Mouse (Mus musculus) ES-Bruce4 (cell line): ENCODE measurements around the gene Anapc16. TPM values are rescaled to one million over a fixed set of nuclear protein-coding genes. Genes with fewer than 3 reads are reported as not detected.
"Not testable (repeated sequence)": the region's sequence is repeated elsewhere in the genome, so short reads cannot be mapped to it uniquely, and the experiment has no call there.

Experiments used
- H3K27ac ChIP-seq: 2 replicates; pipeline ENCODE4 v1.5.1; 2012; ENCODE audit warnings: low read length, inconsistent platforms; ENCODE audit not compliant: insufficient read depth
- H3K27me3 ChIP-seq: 2 replicates; pipeline ENCODE4 v1.6.1; 2012; ENCODE audit warnings: mild to moderate bottlenecking, low read length, inconsistent platforms; ENCODE audit not compliant: control insufficient read depth, poor library complexity, insufficient read depth, severe bottlenecking
- H3K36me3 ChIP-seq: 2 replicates; pipeline ENCODE4 v1.6.1; 2012; ENCODE audit warnings: inconsistent platforms, mild to moderate bottlenecking, low read length, moderate library complexity; ENCODE audit not compliant: control insufficient read depth, poor library complexity, insufficient read depth, severe bottlenecking
- H3K4me1 ChIP-seq: one replicate; pipeline ENCODE4 v1.8.1; 2011; ENCODE audit warnings: low read length; ENCODE audit not compliant: control insufficient read depth, insufficient read depth
- H3K4me3 ChIP-seq: 2 replicates; pipeline ENCODE4 v1.5.1; 2011; ENCODE audit warnings: low read depth, mild to moderate bottlenecking, low read length
- H3K9ac ChIP-seq: 2 replicates; pipeline ENCODE4 v1.6.1; 2012; ENCODE audit warnings: low read depth, mild to moderate bottlenecking, inconsistent platforms; ENCODE audit not compliant: poor library complexity, severe bottlenecking
- H3K9me3 ChIP-seq: replicated peaks from 2 replicates; pipeline ENCODE4 v1.6.1; 2012; ENCODE audit warnings: mild to moderate bottlenecking, low read length, inconsistent platforms; ENCODE audit not compliant: control insufficient read depth, poor library complexity, insufficient read depth, severe bottlenecking
- CTCF ChIP-seq: IDR thresholded peaks from one replicate; pipeline ENCODE4 v1.8.1; 2011; ENCODE audit warnings: low read depth, low read length
- EP300 ChIP-seq: IDR thresholded peaks from 2 replicates; pipeline ENCODE4 v1.6.1; 2011; ENCODE audit warnings: low read depth, low read length; ENCODE audit not compliant: insufficient read depth
- POLR2A ChIP-seq: IDR thresholded peaks from one replicate; pipeline ENCODE4 v1.8.1; 2011; ENCODE audit warnings: low read length; ENCODE audit not compliant: insufficient read depth
- polyA plus RNA-seq: library from polyadenylated mRNA; stranded (reverse); fragments of >200 nt; gene quantifications from 2 replicates; pipeline ENCODE4 v1.2.4, GENCODE M21; 2011; ENCODE audit warnings: low read depth; ENCODE audit not compliant: missing spikeins, insufficient read depth, insufficient read length

The Anapc16 gene
- polyA plus RNA-seq, 1 experiment = 24.4 TPM

DNA sequence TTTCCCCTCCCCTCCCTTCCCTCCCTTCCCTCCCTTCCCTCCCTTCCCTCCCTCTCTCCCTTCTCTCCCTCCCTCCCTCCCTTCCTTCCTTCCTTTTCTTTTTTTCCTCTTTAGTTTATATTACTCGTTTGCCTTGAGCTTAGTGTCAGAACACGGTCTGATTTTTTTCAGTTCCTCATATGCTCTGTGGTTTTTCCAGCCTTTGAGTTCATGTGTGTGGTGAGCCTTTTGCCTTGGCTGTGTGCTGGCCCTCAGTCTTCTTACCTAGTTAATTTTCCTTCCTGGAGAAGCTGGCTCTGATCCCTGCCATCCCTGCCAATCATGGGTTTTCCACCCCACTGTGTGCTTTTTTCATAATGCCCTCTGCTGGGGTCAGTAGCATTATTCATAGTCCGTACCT, 6.2 kb upstream of the Anapc16 start:
- no peak overlapping the region for H3K27ac ChIP-seq
- TF ChIP-seq EP300 (no peak), POLR2A (no peak), CTCF (no peak)
- H3K4me1 ChIP-seq = no peaks in the 10 kb centered on the region
- no peaks in the 10 kb centered on the region for H3K27me3 ChIP-seq
- H3K4me3 ChIP-seq = no peak overlapping the region
- no peak overlapping the region for H3K9ac ChIP-seq
- H3K9me3 ChIP-seq = no peaks in the 10 kb centered on the region
- peaks cover 3% of the 10 kb centered on the region for H3K36me3 ChIP-seq

- H3K27me3 ChIP-seq = no peaks in the 10 kb centered on the region
- TF ChIP-seq CTCF (peak; percentile 35), POLR2A (no peak)
Measured at GRCm38 (mm10) chr10:60005264-60005663, 2.3 kb upstream of the Anapc16 start.

DNA sequence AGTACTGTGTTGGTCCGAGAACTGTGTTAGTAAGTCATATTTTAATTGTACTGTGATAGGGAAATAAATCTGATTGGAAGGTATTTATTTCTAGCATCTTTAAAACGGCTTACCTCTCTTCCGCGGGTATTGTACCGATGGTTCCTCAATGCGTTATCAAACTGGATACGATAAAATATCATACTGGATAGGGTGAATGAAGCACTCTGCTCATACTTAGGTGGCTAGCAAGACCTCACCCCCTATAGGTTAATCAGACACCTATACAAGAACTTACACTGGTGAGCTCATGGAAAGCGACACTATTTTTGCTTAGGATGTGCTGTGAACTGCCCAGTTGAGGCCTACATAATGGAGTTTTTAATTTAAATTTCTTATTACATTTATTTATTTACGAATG, 912 bp upstream of the Anapc16 start:
- TF ChIP-seq EP300 (no peak), POLR2A (no peak), CTCF (no peak)
- no peaks in the 10 kb centered on the region for H3K9me3 ChIP-seq
- no peaks in the 10 kb centered on the region for H3K4me1 ChIP-seq
- peak overlapping the region; percentile 86 for H3K27ac ChIP-seq
- H3K36me3 ChIP-seq = peaks cover 8% of the 10 kb centered on the region
- no peaks in the 10 kb centered on the region for H3K27me3 ChIP-seq
- peak overlapping the region; percentile 96 for H3K4me3 ChIP-seq
- peak overlapping the region; percentile 41 for H3K9ac ChIP-seq

More at GRCm38 (mm10) chr10:60005264-60005663, 2.3 kb upstream of the Anapc16 start:
- no peak overlapping the region for H3K4me3 ChIP-seq
- H3K36me3 ChIP-seq = peaks cover 6% of the 10 kb centered on the region
- no peaks in the 10 kb centered on the region for H3K4me1 ChIP-seq
- H3K9ac ChIP-seq = no peak overlapping the region
- H3K9me3 ChIP-seq = no peaks in the 10 kb centered on the region
- H3K27ac ChIP-seq = no peak overlapping the region

DNA sequence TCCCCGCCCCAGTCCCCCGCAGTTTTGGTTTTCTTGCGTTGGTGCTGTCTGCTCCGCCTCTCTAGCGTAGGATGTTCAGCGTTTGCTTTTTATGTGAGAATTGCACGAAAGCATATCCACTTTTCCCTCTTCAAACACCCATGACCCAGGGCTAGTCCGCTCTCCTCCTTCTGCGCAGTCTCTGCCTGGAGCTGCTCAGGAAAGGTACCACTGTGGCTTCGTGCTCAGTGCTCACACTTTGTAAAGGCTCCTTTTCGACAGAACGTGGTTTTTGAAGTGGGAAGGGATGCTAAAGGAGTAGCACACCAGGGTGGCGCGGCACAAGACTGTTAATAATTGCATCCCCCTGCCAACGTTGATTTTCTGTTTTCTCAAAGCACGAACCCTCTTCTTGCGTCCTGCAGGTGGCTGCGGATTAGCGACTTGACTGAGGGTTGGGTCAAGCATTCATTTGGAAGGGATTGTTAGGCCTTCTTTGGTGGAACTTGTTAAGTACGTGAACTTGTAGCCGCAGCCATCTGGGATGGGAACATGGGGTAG, 348 bp upstream of the Anapc16 start:
- Histone ChIP-seq H3K9ac (peak overlapping the region; percentile 41), H3K9me3 (no peaks in the 10 kb centered on the region), H3K36me3 (peaks cover 8% of the 10 kb centered on the region), H3K4me1 (no peaks in the 10 kb centered on the region), H3K4me3 (peak overlapping the region; percentile 96), H3K27ac (peak overlapping the region; percentile 86), H3K27me3 (no peaks in the 10 kb centered on the region)
- TF ChIP-seq CTCF (no peak), POLR2A (no peak), EP300 (no peak)

- Histone ChIP-seq H3K9ac (peak overlapping the region; percentile 41), H3K27me3 (no peaks in the 10 kb centered on the region), H3K4me3 (peak overlapping the region; percentile 74), H3K27ac (peak overlapping the region; percentile 8; the same call in 1 of the 2 replicates), H3K9me3 (no peaks in the 10 kb centered on the region), H3K36me3 (peaks cover 5% of the 10 kb centered on the region; the same call in 1 of the 2 replicates), H3K4me1 (no peaks in the 10 kb centered on the region)
- TF ChIP-seq POLR2A = no peak
- no peak for TF ChIP-seq CTCF
- no peak for TF ChIP-seq EP300
Measured at GRCm38 (mm10) chr10:60002203-60002602, 732 bp downstream of the Anapc16 start.

DNA sequence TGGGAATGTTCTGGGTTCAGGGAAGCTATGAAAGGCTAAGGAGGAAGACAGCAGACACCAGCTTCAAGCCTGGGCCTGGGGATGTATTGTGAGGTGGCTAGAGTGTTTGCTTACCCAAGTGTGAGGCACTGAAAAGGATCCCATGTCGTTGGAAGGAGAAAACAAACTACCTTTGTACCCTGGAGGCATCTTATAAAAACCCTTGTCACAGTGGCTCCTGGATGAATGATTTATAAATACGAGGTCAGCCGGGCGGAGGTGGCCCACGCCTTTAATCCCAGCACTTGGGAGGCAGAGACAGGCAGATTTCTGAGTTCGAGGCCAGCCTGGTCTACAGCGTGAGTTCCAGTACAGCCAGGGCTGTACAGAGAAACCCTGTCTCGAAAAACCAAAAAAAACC, 1.3 kb downstream of the Anapc16 start:
- not testable (repeated sequence) for H3K4me1 ChIP-seq, H3K9me3 ChIP-seq, H3K36me3 ChIP-seq, H3K4me3 ChIP-seq, H3K27me3 ChIP-seq, H3K27ac ChIP-seq
- H3K9ac ChIP-seq = peak overlapping the region; percentile 41

GRCm38 (mm10) chr10:59999057-59999456, 3.9 kb downstream of the Anapc16 start:
- no peak overlapping the region for H3K4me3 ChIP-seq
- TF ChIP-seq POLR2A (no peak), CTCF (no peak), EP300 (no peak)
- no peaks in the 10 kb centered on the region for H3K4me1 ChIP-seq
- no peaks in the 10 kb centered on the region for H3K9me3 ChIP-seq
- no peak overlapping the region for H3K27ac ChIP-seq
- peaks cover 7% of the 10 kb centered on the region; the same call in 1 of the 2 replicates for H3K36me3 ChIP-seq
- H3K27me3 ChIP-seq = no peaks in the 10 kb centered on the region
- H3K9ac ChIP-seq = no peak overlapping the region
